Mouse (Mus musculus) CH12.LX (cell line): ENCODE data around the gene Trp73.

Source experiments
- CTCF ChIP-seq, 2 experiments: IDR thresholded peaks in 1 of 2; conservative IDR thresholded peaks in 1 of 2; 2 replicates each; pipeline ENCODE4 v1.5.1; 2011 to 2012; ENCODE audit warnings: low read depth in 2 of 2, low read length in 2 of 2, improper control_type of control experiment in 1 of 2, inconsistent platforms in 1 of 2, mild to moderate bottlenecking in 1 of 2, moderate library complexity in 1 of 2
- EP300 ChIP-seq: IDR thresholded peaks from 2 replicates; pipeline ENCODE4 v1.6.1; 2011; ENCODE audit warnings: low read length, improper control_type of control experiment
- ETS1 ChIP-seq: conservative IDR thresholded peaks from 2 replicates; pipeline ENCODE4 v1.6.1; 2012; ENCODE audit warnings: low read depth, mild to moderate bottlenecking, inconsistent platforms, low read length, improper control_type of control experiment, moderate library complexity
- JUND ChIP-seq: conservative IDR thresholded peaks from 2 replicates; pipeline ENCODE4 v1.6.1; 2011; ENCODE audit warnings: low read depth, low read length, improper control_type of control experiment
- MYC ChIP-seq: IDR thresholded peaks from 2 replicates; pipeline ENCODE4 v1.6.1; 2011; ENCODE audit warnings: low read depth, mild to moderate bottlenecking, improper control_type of control experiment, low read length
- NRF1 ChIP-seq: IDR thresholded peaks from 2 replicates; pipeline ENCODE4 v1.6.1; 2014; ENCODE audit warnings: low read depth, mild to moderate bottlenecking, inconsistent platforms, low read length, improper control_type of control experiment, moderate library complexity
- POLR2A ChIP-seq: IDR thresholded peaks from 2 replicates; pipeline ENCODE4 v1.6.1; 2011; ENCODE audit warnings: low read depth, mild to moderate bottlenecking, improper control_type of control experiment, low read length
- RCOR1 ChIP-seq: conservative IDR thresholded peaks from 2 replicates; pipeline ENCODE4 v1.6.1; 2012; ENCODE audit warnings: low read depth, mild to moderate bottlenecking, inconsistent platforms, low read length, improper control_type of control experiment
- USF1 ChIP-seq: IDR thresholded peaks from 2 replicates; pipeline ENCODE4 v1.6.1; 2014; ENCODE audit warnings: low read depth, mild to moderate bottlenecking, inconsistent platforms, low read length, improper control_type of control experiment

DNA sequence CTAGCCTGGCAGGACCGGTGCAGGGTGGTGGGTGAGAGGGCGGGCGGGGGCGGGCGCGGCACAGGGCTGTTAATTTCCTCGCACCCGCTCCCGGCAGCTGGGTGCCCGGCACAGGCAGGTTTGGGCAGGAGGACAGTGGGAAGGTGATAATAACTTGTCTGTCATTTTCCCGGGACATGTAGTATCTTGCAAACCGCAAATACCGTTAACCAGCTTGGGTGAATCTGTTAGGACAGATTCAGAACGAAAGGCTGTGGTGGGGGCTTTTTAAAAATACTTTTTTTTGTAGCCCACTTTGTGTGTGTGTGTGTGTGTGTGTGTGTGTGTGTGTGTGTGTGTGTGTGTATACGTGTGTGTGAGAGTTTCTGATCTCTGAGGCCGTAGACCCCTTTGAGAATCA lies 68.1 kb downstream of the Trp73 start:
- no peak for TF ChIP-seq CTCF (conservative IDR thresholded peaks at IDR 0.05 in 1 of 2, IDR thresholded peaks at IDR 0.05 in 1 of 2; ENCODE audit: low read depth in 2 of 2, low read length in 2 of 2)
- TF ChIP-seq NRF1 = no peak
- no peak for TF ChIP-seq MYC
- TF ChIP-seq RCOR1 = no peak
- TF ChIP-seq POLR2A = no peak
- no peak for TF ChIP-seq ETS1
- TF ChIP-seq USF1 = no peak
- TF ChIP-seq JUND = no peak
- no peak for TF ChIP-seq EP300
